28 mouse cellular contexts compared by ENCODE assay signal in genomic region chr3:15576466-15576865, GRCm38 (mm10). TPM values are rescaled to one million over a fixed set of nuclear protein-coding genes. Genes with fewer than 3 reads are reported as not detected.
DNase-seq lines count a peak whose midpoint lies in the region; ATAC-seq lines count a peak whose summit lies in the region.
"Not testable (repeated sequence)": the region's sequence is repeated elsewhere in the genome, so short reads cannot be mapped to it uniquely, and the experiment has no call there.
"Had no signal": no experiment of that assay in that cellular context is flagged by ENCODE, and none has a peak within 500 bp of the region (broad histone marks: within the 10 kb centered on the region; RNA-seq: fewer than 3 reads in every experiment).

No protein-coding gene starts in this region.

- H3K4me2 ChIP-seq in liver, embryonic 16.5 days (ENCODE audit: low read depth, low read length): not testable (repeated sequence)

- H3K27ac ChIP-seq in liver, embryonic 16.5 days (ENCODE audit: low read length): not testable (repeated sequence)

- H3K9ac ChIP-seq in liver, embryonic 16.5 days (ENCODE audit: low read depth, low read length): not testable (repeated sequence)

- DNase-seq in 416B (ENCODE audit: low read depth): peak; percentile 59
- peak; percentile 8 for DNase-seq in c-Kit-positive CD71-negative TER-119-negative erythroid progenitor cells, embryonic 14.5 days (ENCODE audit: low read depth)
- DNase-seq in lung, postnatal 25 days (ENCODE audit: low spot score): peak; percentile 45
- peak; percentile 49 to 64 for DNase-seq in monocyte, adult 2 months (ENCODE audit: low read depth in 1 of 2, low spot score in 2 of 2)

- ATAC-seq in hematopoietic stem cell, adult 5-6 weeks (replicated peaks in 1 of 2; ENCODE audit: insufficient read depth in 1 of 2, low FRiP score in 2 of 2, low TSS enrichment in 1 of 2, low read depth in 1 of 2, poor library complexity in 2 of 2, severe bottlenecking in 2 of 2): peak; percentile 46 to 94; a peak in 2 of 4 replicates
- peak; percentile 35; the same call in 1 of the 2 replicates for ATAC-seq in liver, embryonic 16.5 days (ENCODE audit: low read depth)
- peak; percentile 93 for ATAC-seq in megakaryocyte, adult 5-6 weeks (ENCODE audit: poor library complexity, severe bottlenecking)
- ATAC-seq in neutrophil, adult 5-6 weeks (ENCODE audit: extremely low read depth, insufficient number of reproducible peaks, low FRiP score, poor library complexity, severe bottlenecking): peak; percentile 98

- not testable (repeated sequence) for H3K4me1 ChIP-seq in liver, embryonic 16.5 days (ENCODE audit: control insufficient read depth, low read depth, low read length)

- H3K27me3 ChIP-seq in liver, embryonic 16.5 days (ENCODE audit: control insufficient read depth, insufficient read depth, low read depth, low read length): not testable (repeated sequence)

- not testable (repeated sequence) for H3K4me3 ChIP-seq in liver, embryonic 16.5 days (ENCODE audit: low read depth, low read length)

- H3K36me3 ChIP-seq in liver, embryonic 16.5 days (ENCODE audit: control insufficient read depth, insufficient read depth): not testable (repeated sequence)

- not testable (repeated sequence) for H3K9me3 ChIP-seq in liver, embryonic 16.5 days (replicated peaks; ENCODE audit: control insufficient read depth, low read length)

RNA-seq across cellular contexts. Expression of gene Sirpb1b, which starts 1.6 kb away (rescaled TPM):
- total RNA-seq in hematopoietic stem cell, adult 5-6 weeks (2017): 1.6 and 2.2 TPM in 2 replicates
- polyA plus RNA-seq in liver, embryonic 16.5 days (2015; fragmentation: Nextera tagmentation; extraction: Ambion mirVana): 0.25 and 0.26 TPM in 2 replicates
- total RNA-seq in megakaryocyte, adult 5-6 weeks (2015): 64.0 and 72.7 TPM in 2 replicates
- 26.8 and 30.3 TPM in 2 replicates for total RNA-seq in megakaryocyte, adult 5-6 weeks (2017)
- 173 and 213 TPM in 2 replicates for total RNA-seq in neutrophil, adult 5-6 weeks (2017)
- total RNA-seq: adrenal gland, postnatal 14 days; CH12.LX; forebrain, postnatal 0 days; gastrocnemius, adult 2 months; gastrocnemius, postnatal 14 days; gastrocnemius, postnatal 4 days; heart, adult 18-20 months; heart, postnatal 36 days; hindbrain, postnatal 0 days had no signal
- polyA plus RNA-seq: adrenal gland, adult 2 months; brain, embryonic 14.5 days; embryonic facial prominence, embryonic 12.5 days; forebrain, embryonic 11.5 days; forebrain, embryonic 14.5 days; forebrain, postnatal 0 days; frontal cortex, adult 2 months; G1E; heart, embryonic 12.5 days; heart, embryonic 15.5 days; hindbrain, embryonic 11.5 days; hindbrain, embryonic 14.5 days had no signal

Comparison
In these comparisons a context has a peak if more than half of its experiments do, and no peak if none do; other contexts are left out.
1. DNase-seq: peak in every context shown above with its lines; median percentile 59 in 416B; 56 in monocyte, adult 2 months; 45 in lung, postnatal 25 days; 8 in c-Kit-positive CD71-negative TER-119-negative erythroid progenitor cells, embryonic 14.5 days.
2. ATAC-seq: peak in every context shown above with its lines; median percentile 98 in neutrophil, adult 5-6 weeks; 93 in megakaryocyte, adult 5-6 weeks; 70 in hematopoietic stem cell, adult 5-6 weeks; 35 in liver, embryonic 16.5 days.